Mouse (Mus musculus): ENCODE measurements around the gene Jchain.

Jchain gene

DNA sequence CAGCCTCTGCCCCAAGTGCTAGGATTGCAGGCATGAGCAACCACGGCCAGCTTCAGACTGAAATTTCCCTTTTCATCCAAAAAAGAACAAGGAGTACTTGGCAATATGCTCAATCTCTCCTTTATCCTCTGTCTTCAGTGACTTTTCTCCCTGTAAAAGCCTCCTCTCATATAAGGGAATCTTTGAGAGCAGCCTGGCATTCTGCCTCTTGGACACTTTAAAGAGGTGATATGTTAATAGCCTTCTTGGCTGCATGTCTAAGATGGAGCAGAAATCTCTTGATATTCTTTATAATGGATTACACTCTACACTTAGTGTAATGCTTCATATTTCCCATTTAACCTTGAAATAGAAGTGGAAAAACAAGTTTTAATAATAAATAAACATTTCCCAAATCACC is 3.2 kb upstream of the Jchain start:
- no peak for DNase-seq (ENCODE audit: low read depth, low spot score)

GRCm38 (mm10) chr5:88519232-88519631 is 8.5 kb downstream of the Jchain start:
- DNase-seq (ENCODE audit: low read depth, low spot score), result peak; percentile 45

- no peak for DNase-seq (ENCODE audit: low read depth, low spot score)
Measured at GRCm38 (mm10) chr5:88508990-88509389, 18.7 kb downstream of the Jchain start.

DNA sequence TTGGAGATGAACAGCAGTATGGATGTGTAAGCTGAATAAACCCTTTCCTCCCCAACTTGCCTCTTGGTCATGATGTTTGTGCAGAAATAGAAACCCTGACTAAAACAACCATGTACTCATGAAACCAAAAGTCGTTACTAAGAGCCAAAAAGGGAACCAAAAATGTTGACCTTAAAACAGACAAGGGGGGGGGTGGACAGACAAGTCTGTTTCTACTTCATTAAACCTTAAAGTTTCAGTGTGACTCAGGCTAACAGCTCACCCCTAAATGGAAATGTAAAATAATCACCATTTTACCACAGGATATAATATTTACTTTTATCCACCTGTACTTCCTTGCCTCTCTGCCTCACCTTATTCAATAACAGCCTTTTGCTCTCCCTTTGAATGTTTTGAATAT is 19.1 kb downstream of the Jchain start:
- DNase-seq (ENCODE audit: low read depth, low spot score), result no peak

DNA sequence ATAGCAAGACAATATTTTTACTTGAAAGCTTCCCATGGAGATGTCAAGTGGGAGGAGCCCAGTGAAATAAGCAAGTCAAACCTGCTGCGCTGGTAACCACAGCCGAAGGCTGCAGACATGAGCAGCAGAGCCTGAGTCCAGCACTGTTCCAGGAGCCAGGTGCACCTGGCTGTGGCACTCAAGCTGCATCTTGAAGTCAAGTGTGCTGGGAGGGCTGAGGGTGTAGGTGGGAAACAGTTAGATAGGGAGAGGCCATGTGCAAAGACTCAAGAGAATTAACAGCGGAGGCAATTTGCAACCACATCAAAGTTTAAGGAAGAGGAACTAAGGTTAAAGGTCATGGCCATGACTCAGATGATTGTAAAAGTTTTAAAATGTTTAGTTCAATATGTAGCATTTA is 27.9 kb downstream of the Jchain start:
- no peak for DNase-seq (ENCODE audit: low read depth, low spot score)

GRCm38 (mm10) chr5:88491111-88491510 is 36.6 kb downstream of the Jchain start:
- DNase-seq (ENCODE audit: low read depth, low spot score), result no peak

DNA sequence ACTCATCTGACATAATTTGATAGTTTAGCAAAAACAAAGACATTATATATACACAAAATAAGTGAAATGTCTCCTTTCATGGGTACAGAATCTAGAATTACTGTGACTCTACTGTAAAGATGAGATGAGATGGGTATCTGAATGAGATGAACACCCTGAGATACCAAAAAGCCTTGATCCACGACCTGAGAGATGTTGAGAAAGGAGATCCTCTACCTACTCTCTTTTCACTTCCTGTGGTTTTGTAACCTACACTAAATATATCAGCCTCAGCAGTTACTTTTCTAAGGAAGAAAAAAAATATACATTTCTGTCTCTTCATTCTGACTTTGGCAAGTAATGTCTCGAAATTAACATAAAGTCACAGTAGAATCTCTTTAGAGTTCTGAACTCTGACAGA is 38.7 kb downstream of the Jchain start:
- no peak for DNase-seq (ENCODE audit: low read depth, low spot score)

DNA sequence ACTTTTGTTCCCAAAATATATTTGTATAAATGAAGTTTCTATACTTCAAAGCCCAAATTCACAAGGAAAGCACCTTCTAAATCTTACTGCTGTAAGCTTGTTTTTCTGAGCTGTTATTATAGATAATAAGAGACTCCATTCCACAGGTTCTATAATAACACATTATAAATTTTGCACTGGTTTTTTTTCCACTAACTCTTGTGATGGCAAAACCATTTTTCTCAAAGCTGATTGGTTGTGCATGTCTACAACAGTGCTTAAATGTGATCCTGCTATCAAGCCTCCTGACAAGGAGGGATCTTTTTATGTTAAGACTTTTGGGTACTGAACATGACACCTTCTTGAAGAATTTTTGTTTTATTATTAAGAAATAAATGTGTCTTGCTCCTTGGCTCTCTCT is 40.0 kb downstream of the Jchain start, which contains the start of gene Enam:
Gene Enam, plus strand, starts transcription at position 301 of the 400 bp plus-strand sequence.
- DNase-seq (ENCODE audit: low read depth, low spot score), result no peak

Data from ES-CJ7 (cell line).